Mouse (Mus musculus): ENCODE results near the gene Crybg3. TPM values are rescaled to one million over a fixed set of nuclear protein-coding genes. Genes with fewer than 3 reads are reported as not detected.

Gene Crybg3
- 6.3 and 7.3 TPM in 2 replicates for polyA plus RNA-seq (2015; fragmentation: Nextera tagmentation; extraction: Ambion mirVana)

- ATAC-seq (ENCODE audit: low FRiP score, low TSS enrichment) (peak; percentile 97), DNase-seq (ENCODE audit: low spot score) (peak; percentile 90)
- TF ChIP-seq CTCF (IDR thresholded peaks at IDR 0.05; ENCODE audit: low read depth) (peak; percentile 45), EP300 (optimal IDR thresholded peaks at IDR 0.05) (no peak)
- H3K27ac ChIP-seq (replicated peaks) = peak within 1 kb of the TSS; percentile 97
- H3K4me2 ChIP-seq (replicated peaks; ENCODE audit: low read depth) = peak within 1 kb of the TSS; percentile 64
- under 1% methylated on average over 59 of the region's 90 CpGs for WGBS
- peak within 1 kb of the TSS; percentile 96 for H3K9ac ChIP-seq (ENCODE audit: low read length)
- no peaks in the 10 kb centered on the region for H3K4me1 ChIP-seq (replicated peaks; ENCODE audit: control insufficient read depth, insufficient read depth)
- no peaks in the 10 kb centered on the region for H3K27me3 ChIP-seq (ENCODE audit: control insufficient read depth, insufficient read depth, low read length)
- H3K4me3 ChIP-seq (ENCODE audit: low read depth, low read length) = peak within 1 kb of the TSS; percentile 96
- H3K9me3 ChIP-seq (ENCODE audit: control insufficient read depth, low read length) = no peaks in the 10 kb centered on the region
- H3K36me3 ChIP-seq (ENCODE audit: control insufficient read depth, insufficient read depth, low read length) = no peaks in the 10 kb centered on the region
Measured at GRCm38 (mm10) chr16:59600311-59601251, at the start of gene Crybg3. Gene Crybg3 (minus strand): TSS chr16:59600979.

- H3K4me2 ChIP-seq (replicated peaks; ENCODE audit: low read depth) = no peak overlapping the region
- ATAC-seq (ENCODE audit: low FRiP score, low TSS enrichment) (no peak), DNase-seq (ENCODE audit: low spot score) (no peak)
- H3K9me3 ChIP-seq (ENCODE audit: control insufficient read depth, low read length) = no peaks in the 10 kb centered on the region
- no peaks in the 10 kb centered on the region for H3K4me1 ChIP-seq (replicated peaks; ENCODE audit: control insufficient read depth, insufficient read depth)
- WGBS = 61% methylated on average over 2 of the region's 2 CpGs
- H3K27ac ChIP-seq (replicated peaks) = no peak overlapping the region
- H3K4me3 ChIP-seq (ENCODE audit: low read depth, low read length) = no peak overlapping the region
- H3K27me3 ChIP-seq (ENCODE audit: control insufficient read depth, insufficient read depth, low read length) = no peaks in the 10 kb centered on the region
- H3K9ac ChIP-seq (ENCODE audit: low read length) = no peak overlapping the region
- TF ChIP-seq EP300 (optimal IDR thresholded peaks at IDR 0.05) (no peak), CTCF (IDR thresholded peaks at IDR 0.05; ENCODE audit: low read depth) (no peak)
- H3K36me3 ChIP-seq (ENCODE audit: control insufficient read depth, insufficient read depth, low read length) = no peaks in the 10 kb centered on the region
Measured at GRCm38 (mm10) chr16:59643766-59644165, 43.0 kb upstream of the Crybg3 start.

GRCm38 (mm10) chr16:59639985-59640384 is 39.2 kb upstream of the Crybg3 start:
- H3K9ac ChIP-seq (ENCODE audit: low read length) = no peak overlapping the region
- no peak overlapping the region for H3K27ac ChIP-seq (replicated peaks)
- 70% methylated on average over 3 of the region's 3 CpGs for WGBS
- H3K36me3 ChIP-seq (ENCODE audit: control insufficient read depth, insufficient read depth, low read length) = no peaks in the 10 kb centered on the region
- H3K4me1 ChIP-seq (replicated peaks; ENCODE audit: control insufficient read depth, insufficient read depth) = no peaks in the 10 kb centered on the region
- H3K4me3 ChIP-seq (ENCODE audit: low read depth, low read length) = no peak overlapping the region
- DNase-seq (ENCODE audit: low spot score) = no peak
- no peaks in the 10 kb centered on the region for H3K9me3 ChIP-seq (ENCODE audit: control insufficient read depth, low read length)
- no peaks in the 10 kb centered on the region for H3K27me3 ChIP-seq (ENCODE audit: control insufficient read depth, insufficient read depth, low read length)
- no peak for ATAC-seq (ENCODE audit: low FRiP score, low TSS enrichment)
- TF ChIP-seq EP300 (optimal IDR thresholded peaks at IDR 0.05) (no peak), CTCF (IDR thresholded peaks at IDR 0.05; ENCODE audit: low read depth) (no peak)
- no peak overlapping the region; the same call in 1 of the 2 replicates for H3K4me2 ChIP-seq (replicated peaks; ENCODE audit: low read depth)

GRCm38 (mm10) chr16:59639102-59639691 is 38.4 kb upstream of the Crybg3 start, which contains the start of gene Arl6:
Gene Arl6 (minus strand): TSS chr16:59639391.
- Histone ChIP-seq H3K9me3 (ENCODE audit: control insufficient read depth, low read length) (no peaks in the 10 kb centered on the region), H3K4me1 (replicated peaks; ENCODE audit: control insufficient read depth, insufficient read depth) (no peaks in the 10 kb centered on the region), H3K4me3 (ENCODE audit: low read depth, low read length) (peak within 1 kb of the TSS; percentile 67), H3K27ac (replicated peaks) (peak within 1 kb of the TSS; percentile 96), H3K4me2 (replicated peaks; ENCODE audit: low read depth) (peak within 1 kb of the TSS; percentile 71), H3K36me3 (ENCODE audit: control insufficient read depth, insufficient read depth, low read length) (no peaks in the 10 kb centered on the region), H3K27me3 (ENCODE audit: control insufficient read depth, insufficient read depth, low read length) (no peaks in the 10 kb centered on the region), H3K9ac (ENCODE audit: low read length) (peak within 1 kb of the TSS; percentile 73)
- WGBS = under 1% methylated on average over 46 of the region's 46 CpGs
- DNase-seq (ENCODE audit: low spot score) (peak; percentile 94), ATAC-seq (ENCODE audit: low FRiP score, low TSS enrichment) (peak; percentile 98)
- TF ChIP-seq CTCF (IDR thresholded peaks at IDR 0.05; ENCODE audit: low read depth) (0 out of 2 replicates have a peak, but pooled peaks have one; percentile 5), EP300 (optimal IDR thresholded peaks at IDR 0.05) (no peak)

- no peaks in the 10 kb centered on the region for H3K27me3 ChIP-seq (ENCODE audit: control insufficient read depth, insufficient read depth, low read length)
- H3K4me2 ChIP-seq (replicated peaks; ENCODE audit: low read depth) = no peak overlapping the region
- H3K27ac ChIP-seq (replicated peaks) = no peak overlapping the region
- TF ChIP-seq EP300 (optimal IDR thresholded peaks at IDR 0.05) = no peak
- no peak for TF ChIP-seq CTCF (IDR thresholded peaks at IDR 0.05; ENCODE audit: low read depth)
- DNase-seq (ENCODE audit: low spot score) (no peak), ATAC-seq (ENCODE audit: low FRiP score, low TSS enrichment) (no peak)
- no peak overlapping the region for H3K9ac ChIP-seq (ENCODE audit: low read length)
- no peaks in the 10 kb centered on the region for H3K36me3 ChIP-seq (ENCODE audit: control insufficient read depth, insufficient read depth, low read length)
- H3K4me3 ChIP-seq (ENCODE audit: low read depth, low read length) = no peak overlapping the region
- H3K9me3 ChIP-seq (ENCODE audit: control insufficient read depth, low read length) = no peaks in the 10 kb centered on the region
- WGBS = 83% methylated on average over 2 of the region's 2 CpGs
- no peaks in the 10 kb centered on the region for H3K4me1 ChIP-seq (replicated peaks; ENCODE audit: control insufficient read depth, insufficient read depth)
Measured at GRCm38 (mm10) chr16:59634598-59634997, 33.8 kb upstream of the Crybg3 start.
